Mouse (Mus musculus) heart, adult 2 months (tissue): ENCODE data around the gene Actr6. TPM values are rescaled to one million over a fixed set of nuclear protein-coding genes. Genes with fewer than 3 reads are reported as not detected.
A peak's percentile ranks its signal among the peaks of the same experiment; 100 is the strongest.

Source experiments
- DNase-seq, 2 experiments: peaks; one replicate each; pipeline ENCODE4 v3.0.0; 2021
- H3K27ac ChIP-seq: fragments of 200-600 bp; 2 replicates; pipeline ENCODE4 v1.8.1; 2022
- H3K27me3 ChIP-seq: fragments of 200-500 bp; 2 replicates; pipeline ENCODE4 v1.6.1; 2012; ENCODE audit warnings: mild to moderate bottlenecking, low read length, inconsistent platforms, mixed read lengths; ENCODE audit not compliant: control insufficient read depth, insufficient read depth
- H3K36me3 ChIP-seq: fragments of 200-500 bp; 2 replicates; pipeline ENCODE4 v1.6.1; 2012; ENCODE audit warnings: low read length, inconsistent platforms; ENCODE audit not compliant: control insufficient read depth, insufficient read depth
- H3K4me1 ChIP-seq: fragments of 200-500 bp; 2 replicates; pipeline ENCODE4 v1.6.1; 2011; ENCODE audit warnings: low read length; ENCODE audit not compliant: control insufficient read depth, insufficient read depth
- H3K4me3 ChIP-seq: fragments of 200-600 bp; 2 replicates; pipeline ENCODE4 v1.8.1; 2022
- H3K79me2 ChIP-seq: fragments of 200-500 bp; replicated peaks from 2 replicates; pipeline ENCODE4 v1.6.1; 2012; ENCODE audit warnings: mild to moderate bottlenecking, inconsistent platforms, low read length, moderate library complexity, mixed read lengths; ENCODE audit not compliant: control insufficient read depth, insufficient read depth
- H3K9ac ChIP-seq: fragments of 200-500 bp; 2 replicates; pipeline ENCODE4 v1.6.1; 2012; ENCODE audit warnings: low read depth, mild to moderate bottlenecking, control low read depth, inconsistent platforms, low read length, mixed read lengths
- CTCF ChIP-seq: fragments of 200-600 bp; IDR thresholded peaks from 2 replicates; pipeline ENCODE4 v1.8.1; 2022; ENCODE audit warnings: antibody characterized with exemption, mild to moderate bottlenecking, moderate library complexity
- EP300 ChIP-seq: fragments of 200-500 bp; IDR thresholded peaks from 2 replicates; pipeline ENCODE4 v1.6.1; 2011; ENCODE audit warnings: low read depth, low read length, control low read depth; ENCODE audit not compliant: insufficient read depth
- POLR2A ChIP-seq: fragments of 200-500 bp; IDR thresholded peaks from 2 replicates; pipeline ENCODE4 v1.6.1; 2011; ENCODE audit warnings: mild to moderate bottlenecking, low read depth, low read length, control low read depth; ENCODE audit not compliant: insufficient read depth
- WGBS: fragments of 180-500 bp; shearing (Covaris S2); methylation state at CpG from one replicate; pipeline ENCODE4 v1.1.7; 2018; 5-methylcytosine and 5-hydroxymethylcytosine counted together
- intact Hi-C: fragments of 180-260 bp; cut with DNase I; formaldehyde crosslinking; loops from one replicate; pipeline ENCODE4 v1.15.1; 2025
- polyA plus RNA-seq: library from polyadenylated mRNA; depleted of rRNA; stranded (reverse); fragments of >200 nt; gene quantifications from 2 replicates; pipeline ENCODE4 v1.2.3, GENCODE M21; 2012
- total RNA-seq, 2 experiments: library from RNA; stranded (reverse); gene quantifications; 2 replicates each; pipeline ENCODE4 v1.2.3; 2021

Actr6 gene
- total and polyA plus RNA-seq, 3 experiments: 1.5 to 13.4 (median 12.2) TPM

DNA sequence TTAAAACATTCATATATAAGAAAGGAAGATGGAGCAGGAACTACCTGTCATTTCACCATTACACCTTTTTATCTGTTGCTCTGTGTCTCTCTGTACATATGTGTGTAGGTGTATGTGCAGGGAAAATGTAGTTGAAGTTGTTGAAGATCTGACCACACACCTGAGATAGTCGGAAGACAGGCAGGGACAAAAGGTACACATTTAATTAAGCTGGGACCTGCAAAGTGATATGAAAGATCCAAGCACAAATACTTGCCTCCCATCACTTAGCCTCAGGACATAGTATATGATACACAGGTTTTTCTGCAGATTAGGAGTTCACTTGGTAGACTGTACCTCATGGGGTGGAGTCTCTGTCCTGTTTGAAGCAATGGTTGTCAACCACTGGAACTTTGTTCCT is 15.8 kb upstream of the Actr6 start:
- H3K9ac ChIP-seq: no peak overlapping the region
- intact Hi-C loops: no loop called here
- TF ChIP-seq POLR2A (no peak), CTCF (no peak), EP300 (no peak)
- no peak for DNase-seq
- no peak overlapping the region for H3K27ac ChIP-seq
- H3K27me3 ChIP-seq: no peaks in the 10 kb centered on the region
- peaks cover 3% of the 10 kb centered on the region for H3K36me3 ChIP-seq
- 91% methylated on average over 1 of the region's 1 CpGs for WGBS
- no peaks in the 10 kb centered on the region; the same call in 1 of the 2 replicates for H3K79me2 ChIP-seq
- H3K4me1 ChIP-seq: peaks cover 6% of the 10 kb centered on the region
- no peak overlapping the region for H3K4me3 ChIP-seq

- H3K36me3 ChIP-seq: peaks cover 3% of the 10 kb centered on the region
- H3K79me2 ChIP-seq: no peaks in the 10 kb centered on the region; the same call in 1 of the 2 replicates
- TF ChIP-seq POLR2A: no peak
- TF ChIP-seq CTCF: no peak
- TF ChIP-seq EP300: no peak
- intact Hi-C loops: no loop called here
- no peaks in the 10 kb centered on the region for H3K27me3 ChIP-seq
- DNase-seq: no peak
- no peak overlapping the region for H3K27ac ChIP-seq
- no peak overlapping the region for H3K9ac ChIP-seq
- no peak overlapping the region for H3K4me3 ChIP-seq
- WGBS: 58% methylated on average over 8 of the region's 8 CpGs
- H3K4me1 ChIP-seq: peaks cover 6% of the 10 kb centered on the region
Measured at GRCm38 (mm10) chr10:89747221-89747905, 15.3 kb upstream of the Actr6 start.

- DNase-seq: no peak
- Histone ChIP-seq H3K79me2 (no peaks in the 10 kb centered on the region; the same call in 1 of the 2 replicates), H3K36me3 (peaks cover 3% of the 10 kb centered on the region), H3K27ac (no peak overlapping the region), H3K4me1 (peaks cover 6% of the 10 kb centered on the region), H3K9ac (no peak overlapping the region), H3K27me3 (no peaks in the 10 kb centered on the region), H3K4me3 (no peak overlapping the region)
- WGBS: 85% methylated on average over 3 of the region's 3 CpGs
- no peak for TF ChIP-seq EP300
- no peak for TF ChIP-seq CTCF
- TF ChIP-seq POLR2A: no peak
- intact Hi-C loops: no loop called here
Measured at GRCm38 (mm10) chr10:89746581-89746980, 14.5 kb upstream of the Actr6 start.

DNA sequence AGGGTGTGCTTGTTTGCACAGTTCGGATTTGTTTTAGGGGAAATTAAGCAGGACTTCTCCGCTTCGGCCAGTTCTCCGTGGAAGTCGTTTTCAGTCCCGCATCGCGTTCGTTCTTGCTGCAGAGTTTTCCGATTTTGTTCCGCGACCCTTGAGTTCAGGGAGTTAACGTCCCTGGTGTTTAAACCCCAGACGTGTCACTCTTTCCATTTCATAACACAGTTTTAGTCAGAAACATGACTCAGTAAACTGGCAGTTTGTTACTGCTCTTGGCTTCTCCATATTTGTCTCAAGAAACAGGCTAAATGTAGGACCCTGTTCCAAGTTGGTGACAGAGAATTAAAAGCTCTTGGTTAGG is 13.5 kb upstream of the Actr6 start:
- Histone ChIP-seq H3K36me3 (peaks cover 3% of the 10 kb centered on the region), H3K27ac (peak overlapping the region; percentile 88), H3K9ac (peak overlapping the region; percentile 96), H3K27me3 (no peaks in the 10 kb centered on the region), H3K4me3 (peak overlapping the region; percentile 93), H3K79me2 (no peaks in the 10 kb centered on the region; the same call in 1 of the 2 replicates), H3K4me1 (peaks cover 6% of the 10 kb centered on the region)
- TF ChIP-seq POLR2A (no peak), EP300 (no peak), CTCF (no peak)
- no peak for DNase-seq
- intact Hi-C loops: no loop called here
- 1% methylated on average over 14 of the region's 14 CpGs for WGBS

GRCm38 (mm10) chr10:89744871-89745665 is 13.0 kb upstream of the Actr6 start, which contains the start of gene Uhrf1bp1l:
Gene Uhrf1bp1l, plus strand, starts transcription at chr10:89744991.
- intact Hi-C loops: no loop called here
- Histone ChIP-seq H3K4me3 (peak within 1 kb of the TSS; percentile 93), H3K36me3 (peaks cover 3% of the 10 kb centered on the region), H3K9ac (peak within 1 kb of the TSS; percentile 96), H3K27me3 (no peaks in the 10 kb centered on the region), H3K79me2 (no peaks in the 10 kb centered on the region; the same call in 1 of the 2 replicates), H3K27ac (peak within 1 kb of the TSS; percentile 88), H3K4me1 (peaks cover 6% of the 10 kb centered on the region)
- DNase-seq: peak; percentile 91 to 95
- TF ChIP-seq CTCF (peak; percentile 38), POLR2A (peak; percentile 68; the same call in 1 of the 2 replicates), EP300 (no peak)
- under 1% methylated on average over 81 of the region's 85 CpGs for WGBS
